Mouse (Mus musculus) lung, embryonic 15.5 days (tissue): ENCODE measurements around the gene Pgpep1. TPM values are rescaled to one million over a fixed set of nuclear protein-coding genes. Genes with fewer than 3 reads are reported as not detected.
A peak's percentile ranks its signal among the peaks of the same experiment; 100 is the strongest.

Source experiments
- ATAC-seq: fragments of 200-750 bp; cut with Nextera tagmentation; 2 replicates; pipeline ENCODE4 v1.8.0; 2017; ENCODE audit warnings: moderate number of reproducible peaks, borderline replicate concordance; ENCODE audit not compliant: low FRiP score, low TSS enrichment; ENCODE audit errors: extremely low read depth
- H3K27ac ChIP-seq: fragments of 300-500 bp; sonication (generic); 2 replicates; pipeline ENCODE4 v1.5.1; 2015; ENCODE audit warnings: moderate library complexity, mild to moderate bottlenecking, inconsistent platforms
- H3K27me3 ChIP-seq: fragments of 300-500 bp; sonication (generic); 2 replicates; pipeline ENCODE4 v1.6.1; 2015; ENCODE audit warnings: inconsistent platforms
- H3K36me3 ChIP-seq: fragments of 300-500 bp; sonication (generic); 2 replicates; pipeline ENCODE4 v1.6.1; 2015; ENCODE audit warnings: inconsistent platforms
- H3K4me1 ChIP-seq: fragments of 300-500 bp; sonication (generic); 2 replicates; pipeline ENCODE4 v1.6.1; 2015; ENCODE audit warnings: inconsistent platforms
- H3K4me2 ChIP-seq: fragments of 300-500 bp; sonication (generic); 2 replicates; pipeline ENCODE4 v1.6.1; 2015; ENCODE audit warnings: inconsistent platforms, mild to moderate bottlenecking, moderate library complexity
- H3K4me3 ChIP-seq: fragments of 300-500 bp; sonication (generic); 2 replicates; pipeline ENCODE4 v1.5.1; 2015; ENCODE audit warnings: mild to moderate bottlenecking, inconsistent platforms
- H3K9ac ChIP-seq: fragments of 300-500 bp; sonication (generic); 2 replicates; pipeline ENCODE4 v1.6.1; 2015; ENCODE audit warnings: inconsistent platforms
- H3K9me3 ChIP-seq: fragments of 300-500 bp; sonication (generic); 2 replicates; pipeline ENCODE4 v1.6.1; 2016; ENCODE audit warnings: inconsistent platforms
- WGBS: fragments of 180-500 bp; shearing (Covaris S2); methylation state at CpG from one replicate; pipeline ENCODE4 v1.1.7; 2015; 5-methylcytosine and 5-hydroxymethylcytosine counted together
- polyA plus RNA-seq: library from polyadenylated mRNA; unstranded; fragments of >200 nt; fragmentation: Nextera tagmentation; extraction: Ambion mirVana; gene quantifications from 2 replicates; pipeline ENCODE4 v1.2.1, GENCODE M21; 2015

The Pgpep1 gene
- polyA plus RNA-seq, 1 experiment from 2014 or later, result 47.7 TPM

DNA sequence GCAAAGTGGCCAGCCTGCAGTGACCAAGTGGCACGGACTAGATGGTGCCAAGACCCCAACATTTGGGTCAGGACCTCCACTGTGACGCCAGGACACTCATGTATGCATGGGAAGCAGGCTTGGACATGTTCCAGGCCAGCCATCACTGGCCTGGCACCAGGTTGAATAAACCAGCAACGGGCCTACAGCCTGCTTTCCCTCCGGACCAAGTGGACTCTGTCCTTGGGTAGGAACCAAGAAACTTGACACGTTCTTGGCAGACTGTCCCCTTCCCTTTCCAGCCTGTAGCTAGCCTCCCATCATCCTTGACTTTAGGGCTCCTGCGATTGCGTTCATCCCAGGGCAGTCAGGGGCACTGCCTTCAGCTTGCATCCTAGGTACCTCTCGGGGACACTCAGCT is 27.4 kb upstream of the Pgpep1 start:
- no peak overlapping the region for H3K9ac ChIP-seq
- WGBS, result 55% methylated on average over 8 of the region's 8 CpGs

DNA sequence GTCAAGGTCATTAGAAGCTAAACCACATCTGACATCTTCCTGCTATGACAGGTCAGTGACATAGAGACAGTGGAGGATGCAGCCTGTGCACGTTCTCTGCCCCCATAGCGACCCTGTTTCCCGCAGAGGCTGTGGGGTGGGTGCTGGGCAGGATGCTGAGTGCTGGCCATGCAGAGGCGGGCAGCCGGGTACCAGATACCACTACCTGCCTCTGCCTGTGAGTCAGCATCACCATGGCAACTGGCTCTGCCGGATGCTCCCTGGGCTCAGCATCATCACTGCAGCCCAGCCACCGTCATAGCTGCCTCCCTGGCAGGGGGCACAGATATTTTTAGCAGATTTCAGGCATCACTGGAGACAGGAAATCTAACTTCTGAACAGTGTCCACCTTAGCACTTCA is 24.1 kb upstream of the Pgpep1 start:
- Histone ChIP-seq H3K9me3 (no peaks in the 10 kb centered on the region), H3K27ac (no peak overlapping the region), H3K4me1 (peaks cover 26% of the 10 kb centered on the region), H3K36me3 (no peaks in the 10 kb centered on the region), H3K9ac (no peak overlapping the region), H3K4me3 (no peak overlapping the region), H3K4me2 (no peak overlapping the region), H3K27me3 (no peaks in the 10 kb centered on the region)
- no peak for ATAC-seq
- 51% methylated on average over 7 of the region's 7 CpGs for WGBS

More for the DNA sequence above, 27.4 kb upstream of the Pgpep1 start:
- Histone ChIP-seq H3K27ac (peak overlapping the region; percentile 42; the same call in 1 of the 2 replicates), H3K36me3 (no peaks in the 10 kb centered on the region), H3K9me3 (no peaks in the 10 kb centered on the region), H3K4me3 (no peak overlapping the region), H3K4me1 (peaks cover 32% of the 10 kb centered on the region), H3K4me2 (no peak overlapping the region), H3K27me3 (no peaks in the 10 kb centered on the region)
- peak; percentile 54; the same call in 1 of the 2 replicates for ATAC-seq

DNA sequence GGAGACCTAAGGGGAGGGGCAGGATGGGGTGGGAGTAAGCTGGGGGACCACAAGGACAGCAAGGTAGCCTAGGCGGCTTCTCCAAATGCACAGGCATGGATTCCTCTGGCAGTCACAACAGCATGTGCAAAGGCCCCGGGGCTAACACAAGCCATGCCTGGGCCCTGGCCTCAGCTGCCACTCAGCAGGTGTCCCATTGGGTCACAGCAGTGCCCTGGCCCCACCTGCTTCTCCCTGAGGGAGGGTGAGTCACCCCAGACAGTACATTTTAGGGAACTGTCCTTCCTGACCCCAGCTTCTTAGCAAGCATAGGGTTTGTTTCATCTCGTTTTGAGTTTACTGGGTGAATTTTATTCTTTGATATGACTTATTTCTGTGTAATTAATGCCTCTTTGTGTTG is 22.5 kb upstream of the Pgpep1 start:
- Histone ChIP-seq H3K9me3 (no peaks in the 10 kb centered on the region), H3K27me3 (no peaks in the 10 kb centered on the region), H3K27ac (0 out of 2 replicates have a peak overlapping the region, but pooled peaks have one; percentile 10), H3K4me1 (peaks cover 16% of the 10 kb centered on the region), H3K4me3 (no peak overlapping the region), H3K9ac (peak overlapping the region; percentile 13; the same call in 1 of the 2 replicates), H3K4me2 (peak overlapping the region; percentile 43), H3K36me3 (peaks cover 13% of the 10 kb centered on the region)
- WGBS, result 72% methylated on average over 3 of the region's 3 CpGs
- ATAC-seq, result no peak

DNA sequence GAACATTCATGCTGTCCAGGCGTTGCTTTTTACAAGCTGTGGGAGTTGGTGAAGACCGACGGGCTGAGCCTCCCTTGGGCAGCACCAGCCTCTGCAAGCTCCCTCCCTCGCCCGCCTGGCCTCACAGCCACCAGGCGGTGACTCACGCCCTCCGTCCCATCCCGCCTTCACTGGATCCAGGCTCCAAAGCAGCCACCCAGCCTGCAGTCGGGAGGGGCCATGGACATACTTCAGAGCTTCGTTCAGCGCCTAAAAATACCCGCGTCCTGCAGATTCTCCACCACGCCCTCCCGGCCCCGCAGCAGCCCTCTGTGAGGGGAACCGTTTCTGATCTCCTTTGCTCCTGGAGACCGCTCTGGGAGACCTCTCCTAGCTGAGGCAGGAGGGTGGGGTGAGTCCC is 22.0 kb upstream of the Pgpep1 start:
- 0 out of 2 replicates have a peak overlapping the region, but pooled peaks have one; percentile 10 for H3K27ac ChIP-seq
- WGBS, result 4% methylated on average over 19 of the region's 19 CpGs
- peak overlapping the region; percentile 43 for H3K4me2 ChIP-seq
- no peak overlapping the region; the same call in 1 of the 2 replicates for H3K4me3 ChIP-seq
- H3K4me1 ChIP-seq, result peaks cover 11% of the 10 kb centered on the region
- H3K9me3 ChIP-seq, result no peaks in the 10 kb centered on the region
- H3K9ac ChIP-seq, result peak overlapping the region; percentile 13
- no peaks in the 10 kb centered on the region for H3K27me3 ChIP-seq
- ATAC-seq, result peak; percentile 32; the same call in 1 of the 2 replicates
- H3K36me3 ChIP-seq, result peaks cover 18% of the 10 kb centered on the region

- Histone ChIP-seq H3K36me3 (peaks cover 20% of the 10 kb centered on the region), H3K4me1 (peaks cover 9% of the 10 kb centered on the region)
Measured at GRCm38 (mm10) chr8:70681410-70681809, 21.2 kb upstream of the Pgpep1 start.

DNA sequence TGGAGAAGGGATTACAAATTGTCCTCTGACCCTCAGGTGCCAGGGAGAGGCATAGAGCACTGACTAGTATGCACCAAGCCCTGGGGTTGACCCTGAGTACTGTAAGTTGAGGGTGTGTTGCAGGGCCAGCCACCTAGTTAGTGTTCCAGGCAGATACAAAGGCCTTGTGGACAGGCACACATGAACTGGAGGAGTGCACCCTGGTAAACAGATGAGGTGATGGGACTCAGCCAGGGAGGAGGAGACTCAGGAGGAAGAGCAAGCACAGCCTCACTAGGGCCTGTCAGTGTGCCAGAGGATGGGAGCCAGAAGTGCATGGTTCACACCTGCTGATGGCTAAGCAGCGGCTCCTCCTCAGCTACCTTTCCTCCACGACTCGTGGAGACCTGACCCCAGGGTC is 19.9 kb upstream of the Pgpep1 start:
- no peak for ATAC-seq
- WGBS, result 56% methylated on average over 3 of the region's 3 CpGs
- peaks cover 15% of the 10 kb centered on the region for H3K4me1 ChIP-seq
- H3K4me3 ChIP-seq, result no peak overlapping the region
- H3K9me3 ChIP-seq, result no peaks in the 10 kb centered on the region
- no peak overlapping the region for H3K27ac ChIP-seq
- peaks cover 21% of the 10 kb centered on the region for H3K36me3 ChIP-seq
- H3K9ac ChIP-seq, result no peak overlapping the region
- H3K4me2 ChIP-seq, result no peak overlapping the region
- no peaks in the 10 kb centered on the region for H3K27me3 ChIP-seq

More at GRCm38 (mm10) chr8:70681410-70681809, 21.2 kb upstream of the Pgpep1 start:
- no peak for ATAC-seq
- H3K27me3 ChIP-seq, result no peaks in the 10 kb centered on the region
- H3K4me2 ChIP-seq, result no peak overlapping the region
- H3K9me3 ChIP-seq, result no peaks in the 10 kb centered on the region
- 73% methylated on average over 3 of the region's 3 CpGs for WGBS
- no peak overlapping the region for H3K27ac ChIP-seq
- no peak overlapping the region for H3K9ac ChIP-seq
- H3K4me3 ChIP-seq, result no peak overlapping the region

- no peaks in the 10 kb centered on the region for H3K27me3 ChIP-seq
- H3K4me3 ChIP-seq, result no peak overlapping the region
- H3K36me3 ChIP-seq, result peaks cover 21% of the 10 kb centered on the region
- 87% methylated on average over 4 of the region's 4 CpGs for WGBS
- H3K4me2 ChIP-seq, result no peak overlapping the region
- no peak for ATAC-seq
- peaks cover 21% of the 10 kb centered on the region for H3K4me1 ChIP-seq
- no peaks in the 10 kb centered on the region for H3K9me3 ChIP-seq
- H3K9ac ChIP-seq, result no peak overlapping the region
- H3K27ac ChIP-seq, result no peak overlapping the region
Measured at GRCm38 (mm10) chr8:70679404-70679803, 19.2 kb upstream of the Pgpep1 start.

DNA sequence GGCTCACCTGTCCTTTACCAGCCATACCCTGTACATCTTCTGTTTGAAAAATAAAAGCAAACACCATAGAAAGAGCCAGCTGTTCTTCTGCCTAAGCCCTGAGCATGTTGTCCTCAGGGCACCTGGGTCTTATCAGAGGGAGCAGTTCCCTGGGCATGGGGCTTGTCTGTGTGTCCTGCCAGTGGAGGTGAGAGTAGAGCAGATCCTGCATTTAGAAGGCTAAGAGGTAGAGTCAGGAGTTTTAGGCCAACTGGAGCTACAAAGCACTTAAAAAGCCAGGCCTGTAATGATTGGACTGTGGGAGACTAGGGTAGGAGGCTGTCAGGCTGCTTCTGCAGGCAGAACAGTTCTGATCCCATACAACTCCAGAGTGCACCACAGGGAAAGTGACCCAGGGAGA is 18.5 kb upstream of the Pgpep1 start:
- ATAC-seq, result no peak
- Histone ChIP-seq H3K27ac (no peak overlapping the region), H3K27me3 (no peaks in the 10 kb centered on the region), H3K9me3 (no peaks in the 10 kb centered on the region), H3K4me1 (peaks cover 28% of the 10 kb centered on the region), H3K4me3 (no peak overlapping the region), H3K36me3 (peaks cover 21% of the 10 kb centered on the region), H3K9ac (no peak overlapping the region), H3K4me2 (no peak overlapping the region)

- Histone ChIP-seq H3K36me3 (peaks cover 21% of the 10 kb centered on the region), H3K4me2 (no peak overlapping the region), H3K27me3 (no peaks in the 10 kb centered on the region), H3K9me3 (no peaks in the 10 kb centered on the region), H3K27ac (no peak overlapping the region), H3K4me1 (peaks cover 30% of the 10 kb centered on the region), H3K9ac (no peak overlapping the region), H3K4me3 (no peak overlapping the region)
- 92% methylated on average over 15 of the region's 15 CpGs for WGBS
- no peak for ATAC-seq
Measured at GRCm38 (mm10) chr8:70677451-70678080, 17.4 kb upstream of the Pgpep1 start.

- H3K4me3 ChIP-seq, result no peak overlapping the region
- H3K4me1 ChIP-seq, result peaks cover 26% of the 10 kb centered on the region
- H3K27ac ChIP-seq, result no peak overlapping the region
- ATAC-seq, result no peak
- H3K9ac ChIP-seq, result no peak overlapping the region
- peaks cover 21% of the 10 kb centered on the region for H3K36me3 ChIP-seq
- WGBS, result 80% methylated on average over 1 of the region's 1 CpGs
- no peaks in the 10 kb centered on the region for H3K27me3 ChIP-seq
- H3K4me2 ChIP-seq, result no peak overlapping the region
- no peaks in the 10 kb centered on the region for H3K9me3 ChIP-seq
Measured at GRCm38 (mm10) chr8:70675336-70675735, 15.1 kb upstream of the Pgpep1 start.

- Histone ChIP-seq H3K4me1 (peaks cover 26% of the 10 kb centered on the region), H3K36me3 (peaks cover 21% of the 10 kb centered on the region), H3K27ac (peak overlapping the region; percentile 96), H3K9me3 (no peaks in the 10 kb centered on the region), H3K4me2 (no peak overlapping the region), H3K4me3 (no peak overlapping the region), H3K9ac (no peak overlapping the region), H3K27me3 (no peaks in the 10 kb centered on the region)
- 78% methylated on average over 4 of the region's 4 CpGs for WGBS
- no peak for ATAC-seq
Measured at GRCm38 (mm10) chr8:70674716-70675115, 14.5 kb upstream of the Pgpep1 start.

DNA sequence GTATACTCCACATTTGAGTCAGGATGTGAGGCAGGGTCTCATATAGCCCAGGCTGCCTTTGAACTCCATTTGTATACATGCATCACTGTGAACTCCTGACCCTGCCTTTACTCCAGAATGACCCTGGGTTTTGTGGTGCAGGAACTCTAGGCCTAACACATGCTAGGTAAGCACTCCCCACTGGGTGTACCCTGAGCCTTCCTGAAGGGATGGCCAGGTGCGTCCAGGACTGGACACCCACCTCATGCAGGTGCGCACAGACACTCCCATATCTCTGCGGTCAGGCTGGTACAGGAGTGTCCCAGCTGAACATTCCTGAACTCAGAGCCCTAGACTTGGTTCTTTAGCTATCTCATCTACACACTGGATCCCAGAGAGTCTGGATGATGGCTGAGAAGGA is 13.9 kb upstream of the Pgpep1 start:
- H3K36me3 ChIP-seq, result peaks cover 21% of the 10 kb centered on the region

More for the DNA sequence above, 13.9 kb upstream of the Pgpep1 start:
- Histone ChIP-seq H3K9me3 (no peaks in the 10 kb centered on the region), H3K9ac (peak overlapping the region; percentile 66), H3K27me3 (no peaks in the 10 kb centered on the region), H3K27ac (peak overlapping the region; percentile 96), H3K4me1 (peaks cover 26% of the 10 kb centered on the region), H3K4me3 (peak overlapping the region; percentile 66), H3K4me2 (peak overlapping the region; percentile 78)
- ATAC-seq, result no peak
- 70% methylated on average over 3 of the region's 3 CpGs for WGBS
